Mouse (Mus musculus): ENCODE measurements at regions not wholly inside any gene's neighbourhood (a gene's known extent, or its start where the extent isn't known, plus 50 kb on each side); places are given as distances from the start of the nearest gene placed in this dataset.

DNA sequence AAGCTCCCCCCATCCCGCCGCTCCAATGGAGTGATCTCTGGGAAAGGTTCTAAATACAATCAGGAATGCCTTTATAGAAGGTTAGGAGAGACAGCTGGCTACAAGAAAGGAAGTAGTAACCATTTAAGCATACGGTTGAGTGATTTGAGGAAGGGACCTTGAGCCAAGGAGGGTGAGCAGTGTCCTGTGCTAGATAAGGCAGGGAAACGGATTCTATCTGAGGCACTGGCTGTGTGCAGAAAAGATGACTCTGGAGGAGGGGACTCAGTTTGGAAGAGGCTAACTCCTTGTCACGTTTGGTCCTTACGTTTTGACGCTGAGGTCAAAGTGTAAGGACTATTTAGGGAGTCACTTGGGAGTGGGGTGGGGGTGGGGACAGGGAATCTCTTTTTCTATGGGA, 84.3 kb upstream of the 4930535I16Rik start:
- no peak for DNase-seq (ENCODE audit: low spot score in 2 of 2)

DNA sequence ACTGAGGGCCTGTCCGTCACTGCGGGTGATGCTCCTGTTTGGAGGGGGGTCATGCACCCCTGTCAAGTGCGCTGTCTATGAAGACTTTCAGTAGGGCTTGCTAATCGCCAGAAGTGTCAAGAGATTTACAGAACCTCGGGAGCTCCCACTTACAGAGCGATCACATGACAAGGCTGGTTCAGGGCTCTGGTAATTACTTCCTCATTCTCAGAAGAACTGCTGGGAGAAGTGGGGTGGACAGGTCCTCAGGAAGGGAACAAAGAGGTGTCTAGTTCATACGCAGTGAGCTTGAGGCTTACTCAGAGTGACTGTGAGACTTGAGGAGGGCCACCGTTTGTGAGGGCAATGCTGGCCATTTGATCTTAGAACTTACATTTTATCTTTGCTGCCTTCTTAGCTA, 78.0 kb upstream of the 4930535I16Rik start:
- DNase-seq (ENCODE audit: low spot score in 2 of 2), result no peak

GRCm38 (mm10) chr4:123991223-123991622, 73.4 kb upstream of the 4930535I16Rik start:
- DNase-seq (ENCODE audit: low spot score in 2 of 2), result no peak

DNA sequence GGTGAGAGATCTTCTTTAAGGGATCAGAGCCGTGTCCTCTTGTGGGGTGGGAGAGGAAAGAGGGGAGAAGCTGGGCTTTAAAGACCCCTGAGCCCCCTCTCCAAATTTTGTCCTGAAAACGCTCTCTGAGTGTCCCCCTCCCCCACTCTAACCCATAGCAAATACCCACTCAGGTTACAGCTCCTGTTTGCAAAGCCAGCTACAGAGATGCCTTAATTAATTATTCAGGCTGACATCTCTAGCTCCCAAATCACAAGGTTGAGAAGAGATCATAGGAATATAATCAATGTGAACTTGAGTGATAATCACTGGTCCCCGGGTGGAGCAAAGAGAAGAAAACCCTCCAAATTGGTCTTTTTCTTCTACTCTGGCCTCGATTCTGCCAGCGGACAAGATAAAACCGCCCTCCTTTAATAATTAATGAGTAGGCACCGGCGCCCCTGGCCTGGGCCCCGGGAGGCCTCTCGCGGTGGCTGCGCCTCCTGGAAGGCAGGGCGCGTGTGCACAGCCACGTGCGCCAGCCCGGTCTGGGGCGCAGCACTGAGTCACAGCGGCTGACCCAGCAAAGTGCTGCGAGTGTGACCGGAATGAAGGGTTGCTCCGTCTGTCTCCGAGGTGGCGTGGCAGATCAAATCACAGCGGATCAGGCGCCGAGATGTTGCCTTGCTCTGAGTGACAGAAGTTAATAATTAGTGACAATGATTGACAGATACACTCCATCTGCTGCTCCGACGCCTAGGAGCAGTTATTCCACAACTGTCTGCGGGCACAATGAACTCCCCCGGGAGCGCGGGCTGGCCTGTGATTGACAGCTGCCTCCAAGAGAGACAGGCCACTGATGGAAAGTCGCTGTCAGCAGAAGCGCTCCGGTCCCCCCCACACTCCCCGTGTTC, 72.7 kb upstream of the 4930535I16Rik start:
- peak; percentile 16 to 17 for DNase-seq (ENCODE audit: low spot score in 2 of 2)

Measured in adrenal gland, postnatal 4 days (tissue).